Mouse (Mus musculus): ENCODE measurements at regions not wholly inside any gene's neighbourhood (a gene's known extent, or its start where the extent isn't known, plus 50 kb on each side); places are given as distances from the start of the nearest gene placed in this dataset.
A peak's percentile ranks its signal among the peaks of the same experiment; 100 is the strongest.

- no peak for TF ChIP-seq CTCF (IDR thresholded peaks at IDR 0.05)
- no peak for DNase-seq (ENCODE audit: low spot score)
- 78% methylated on average over 1 of the region's 1 CpGs for WGBS
Observed at GRCm38 (mm10) chr12:28958661-28959060, 207.1 kb downstream of the Eipr1 start.

GRCm38 (mm10) chr12:28969671-28970379, 218.2 kb downstream of the Eipr1 start:
- TF ChIP-seq CTCF (IDR thresholded peaks at IDR 0.05): no peak
- Histone ChIP-seq H3K4me3 (ENCODE audit: low read depth, low read length) (no peak overlapping the region), H3K27me3 (ENCODE audit: insufficient read depth, low read length) (no peaks in the 10 kb centered on the region), H3K4me1 (ENCODE audit: insufficient read depth, low read length) (peaks cover under 1% of the 10 kb centered on the region; the same call in 1 of the 2 replicates), H3K9me3 (ENCODE audit: low read length) (no peaks in the 10 kb centered on the region), H3K9ac (replicated peaks; ENCODE audit: low read length, poor library complexity, severe bottlenecking) (no peak overlapping the region), H3K4me2 (ENCODE audit: low read depth, low read length, poor library complexity, severe bottlenecking) (no peak overlapping the region), H3K36me3 (ENCODE audit: insufficient read depth, low read length) (no peaks in the 10 kb centered on the region), H3K27ac (ENCODE audit: low read depth, low read length) (no peak overlapping the region)
- no peak for ATAC-seq (ENCODE audit: low FRiP score)
- WGBS: 80% methylated on average over 2 of the region's 2 CpGs
- DNase-seq (ENCODE audit: low spot score): peak; percentile 12

More at GRCm38 (mm10) chr12:28958661-28959060, 207.1 kb downstream of the Eipr1 start:
- H3K27me3 ChIP-seq (ENCODE audit: insufficient read depth, low read length): no peaks in the 10 kb centered on the region
- no peaks in the 10 kb centered on the region for H3K36me3 ChIP-seq (ENCODE audit: insufficient read depth, low read length)
- no peaks in the 10 kb centered on the region for H3K4me1 ChIP-seq (ENCODE audit: insufficient read depth, low read length)
- no peak overlapping the region for H3K27ac ChIP-seq (ENCODE audit: low read depth, low read length)
- no peak overlapping the region for H3K4me2 ChIP-seq (ENCODE audit: low read depth, low read length, poor library complexity, severe bottlenecking)
- ATAC-seq (ENCODE audit: low FRiP score): no peak
- no peak overlapping the region for H3K4me3 ChIP-seq (ENCODE audit: low read depth, low read length)
- H3K9ac ChIP-seq (replicated peaks; ENCODE audit: low read length, poor library complexity, severe bottlenecking): no peak overlapping the region
- H3K9me3 ChIP-seq (ENCODE audit: low read length): no peaks in the 10 kb centered on the region

- no peaks in the 10 kb centered on the region for H3K36me3 ChIP-seq (ENCODE audit: insufficient read depth, low read length)
- peak; percentile 80 for ATAC-seq (ENCODE audit: low FRiP score)
- peak overlapping the region; percentile 65 for H3K27ac ChIP-seq (ENCODE audit: low read depth, low read length)
- 15% methylated on average over 6 of the region's 6 CpGs for WGBS
- H3K9ac ChIP-seq (replicated peaks; ENCODE audit: low read length, poor library complexity, severe bottlenecking): no peak overlapping the region
- H3K27me3 ChIP-seq (ENCODE audit: insufficient read depth, low read length): no peaks in the 10 kb centered on the region
- H3K4me2 ChIP-seq (ENCODE audit: low read depth, low read length, poor library complexity, severe bottlenecking): no peak overlapping the region
- no peak overlapping the region for H3K4me3 ChIP-seq (ENCODE audit: low read depth, low read length)
- TF ChIP-seq CTCF (IDR thresholded peaks at IDR 0.05): peak; percentile 71
- DNase-seq (ENCODE audit: low spot score): peak; percentile 85
- H3K4me1 ChIP-seq (ENCODE audit: insufficient read depth, low read length): peaks cover 3% of the 10 kb centered on the region; the same call in 1 of the 2 replicates
- no peaks in the 10 kb centered on the region for H3K9me3 ChIP-seq (ENCODE audit: low read length)
Observed at GRCm38 (mm10) chr12:28974571-28975041, 223.0 kb downstream of the Eipr1 start.

GRCm38 (mm10) chr12:28975249-28975648, 223.6 kb downstream of the Eipr1 start:
- WGBS: 82% methylated on average over 5 of the region's 5 CpGs
- no peak overlapping the region for H3K9ac ChIP-seq (replicated peaks; ENCODE audit: low read length, poor library complexity, severe bottlenecking)
- peaks cover 3% of the 10 kb centered on the region; the same call in 1 of the 2 replicates for H3K4me1 ChIP-seq (ENCODE audit: insufficient read depth, low read length)
- peak overlapping the region; percentile 65 for H3K27ac ChIP-seq (ENCODE audit: low read depth, low read length)
- no peak; the same call in 1 of the 2 replicates for ATAC-seq (ENCODE audit: low FRiP score)
- no peak for DNase-seq (ENCODE audit: low spot score)
- H3K27me3 ChIP-seq (ENCODE audit: insufficient read depth, low read length): no peaks in the 10 kb centered on the region
- no peak for TF ChIP-seq CTCF (IDR thresholded peaks at IDR 0.05)
- no peak overlapping the region for H3K4me2 ChIP-seq (ENCODE audit: low read depth, low read length, poor library complexity, severe bottlenecking)
- no peak overlapping the region for H3K4me3 ChIP-seq (ENCODE audit: low read depth, low read length)
- H3K9me3 ChIP-seq (ENCODE audit: low read length): no peaks in the 10 kb centered on the region
- H3K36me3 ChIP-seq (ENCODE audit: insufficient read depth, low read length): no peaks in the 10 kb centered on the region

GRCm38 (mm10) chr12:28979679-28980078, 228.1 kb downstream of the Eipr1 start:
- no peaks in the 10 kb centered on the region for H3K27me3 ChIP-seq (ENCODE audit: insufficient read depth, low read length)
- H3K9me3 ChIP-seq (ENCODE audit: low read length): no peaks in the 10 kb centered on the region
- peak; percentile 45 for TF ChIP-seq CTCF (IDR thresholded peaks at IDR 0.05)
- no peak for DNase-seq (ENCODE audit: low spot score)
- H3K36me3 ChIP-seq (ENCODE audit: insufficient read depth, low read length): no peaks in the 10 kb centered on the region
- WGBS: 68% methylated on average over 7 of the region's 7 CpGs
- no peak overlapping the region for H3K9ac ChIP-seq (replicated peaks; ENCODE audit: low read length, poor library complexity, severe bottlenecking)
- 0 out of 2 replicates have a peak overlapping the region, but pooled peaks have one; percentile 6 for H3K27ac ChIP-seq (ENCODE audit: low read depth, low read length)
- H3K4me2 ChIP-seq (ENCODE audit: low read depth, low read length, poor library complexity, severe bottlenecking): no peak overlapping the region
- no peak overlapping the region for H3K4me3 ChIP-seq (ENCODE audit: low read depth, low read length)
- no peak for ATAC-seq (ENCODE audit: low FRiP score)
- H3K4me1 ChIP-seq (ENCODE audit: insufficient read depth, low read length): peaks cover 3% of the 10 kb centered on the region; the same call in 1 of the 2 replicates

- Histone ChIP-seq H3K4me3 (ENCODE audit: low read depth, low read length) (no peak overlapping the region), H3K4me1 (ENCODE audit: insufficient read depth, low read length) (peaks cover 4% of the 10 kb centered on the region; the same call in 1 of the 2 replicates), H3K36me3 (ENCODE audit: insufficient read depth, low read length) (no peaks in the 10 kb centered on the region), H3K27ac (ENCODE audit: low read depth, low read length) (no peak overlapping the region; the same call in 1 of the 2 replicates), H3K27me3 (ENCODE audit: insufficient read depth, low read length) (no peaks in the 10 kb centered on the region), H3K9ac (replicated peaks; ENCODE audit: low read length, poor library complexity, severe bottlenecking) (no peak overlapping the region), H3K4me2 (ENCODE audit: low read depth, low read length, poor library complexity, severe bottlenecking) (no peak overlapping the region), H3K9me3 (ENCODE audit: low read length) (no peaks in the 10 kb centered on the region)
- DNase-seq (ENCODE audit: low spot score) (no peak), ATAC-seq (ENCODE audit: low FRiP score) (no peak)
- no peak for TF ChIP-seq CTCF (IDR thresholded peaks at IDR 0.05)
- 37% methylated on average over 7 of the region's 7 CpGs for WGBS
Observed at GRCm38 (mm10) chr12:28986214-28986613, 234.6 kb downstream of the Eipr1 start.

All from midbrain, postnatal 0 days (tissue).